Mouse (Mus musculus) forebrain, embryonic 14.5 days (tissue): ENCODE measurements around the gene Vstm5. TPM values are rescaled to one million over a fixed set of nuclear protein-coding genes. Genes with fewer than 3 reads are reported as not detected.

ENCODE experiments used
- ATAC-seq: fragments of 200-750 bp; cut with Nextera tagmentation; 2 replicates; pipeline ENCODE4 v1.8.0; 2017; ENCODE audit warnings: mild to moderate bottlenecking, moderate library complexity
- DNase-seq: peaks from one replicate; pipeline ENCODE4 v3.0.0-alpha.2; 2015; ENCODE audit warnings: low spot score
- H3K27ac ChIP-seq: fragments of 300-500 bp; sonication (generic); 2 replicates; pipeline ENCODE4 v1.5.1; 2014; ENCODE audit warnings: low read depth, mild to moderate bottlenecking, control low read depth, low read length, moderate library complexity
- H3K27me3 ChIP-seq: fragments of 300-500 bp; sonication (generic); replicated peaks from 2 replicates; pipeline ENCODE4 v1.6.1; 2014; ENCODE audit warnings: low read length, control low read depth, mixed read lengths; ENCODE audit not compliant: control insufficient read depth, insufficient read depth
- H3K36me3 ChIP-seq: fragments of 300-500 bp; sonication (generic); 2 replicates; pipeline ENCODE4 v1.6.1; 2014; ENCODE audit warnings: low read length, control low read depth; ENCODE audit not compliant: control insufficient read depth, insufficient read depth
- H3K4me1 ChIP-seq: fragments of 300-500 bp; sonication (generic); 2 replicates; pipeline ENCODE4 v1.6.1; 2014; ENCODE audit warnings: antibody characterized with exemption, low read length, control low read depth; ENCODE audit not compliant: control insufficient read depth, insufficient read depth
- H3K4me2 ChIP-seq: fragments of 300-500 bp; sonication (generic); 2 replicates; pipeline ENCODE4 v1.6.1; 2014; ENCODE audit warnings: mild to moderate bottlenecking, control low read depth, low read length
- H3K4me3 ChIP-seq: fragments of 300-500 bp; sonication (generic); 2 replicates; pipeline ENCODE4 v1.5.1; 2014; ENCODE audit warnings: low read depth, low read length, control low read depth
- H3K9ac ChIP-seq: fragments of 300-500 bp; sonication (generic); 2 replicates; pipeline ENCODE4 v1.6.1; 2014; ENCODE audit warnings: mild to moderate bottlenecking, low read length, control low read depth, moderate library complexity
- H3K9me3 ChIP-seq: fragments of 300-500 bp; sonication (generic); replicated peaks from 2 replicates; pipeline ENCODE4 v1.6.1; 2016; ENCODE audit warnings: low read length, control low read depth, mixed read lengths; ENCODE audit not compliant: control insufficient read depth
- WGBS: fragments of 180-500 bp; shearing (Covaris S2); extraction: QIAGEN DNeasy Blood & Tissue Kit; methylation state at CpG from one replicate; pipeline ENCODE4 v1.1.7; 2014; 5-methylcytosine and 5-hydroxymethylcytosine counted together
- polyA plus RNA-seq: library from polyadenylated mRNA; unstranded; fragments of >200 nt; fragmentation: Nextera tagmentation; extraction: Ambion mirVana; gene quantifications from 2 replicates; pipeline ENCODE4 v1.2.1, GENCODE M21; 2014

Vstm5 gene
- polyA plus RNA-seq, 1 experiment from 2014 or later: 7.3 TPM

DNA sequence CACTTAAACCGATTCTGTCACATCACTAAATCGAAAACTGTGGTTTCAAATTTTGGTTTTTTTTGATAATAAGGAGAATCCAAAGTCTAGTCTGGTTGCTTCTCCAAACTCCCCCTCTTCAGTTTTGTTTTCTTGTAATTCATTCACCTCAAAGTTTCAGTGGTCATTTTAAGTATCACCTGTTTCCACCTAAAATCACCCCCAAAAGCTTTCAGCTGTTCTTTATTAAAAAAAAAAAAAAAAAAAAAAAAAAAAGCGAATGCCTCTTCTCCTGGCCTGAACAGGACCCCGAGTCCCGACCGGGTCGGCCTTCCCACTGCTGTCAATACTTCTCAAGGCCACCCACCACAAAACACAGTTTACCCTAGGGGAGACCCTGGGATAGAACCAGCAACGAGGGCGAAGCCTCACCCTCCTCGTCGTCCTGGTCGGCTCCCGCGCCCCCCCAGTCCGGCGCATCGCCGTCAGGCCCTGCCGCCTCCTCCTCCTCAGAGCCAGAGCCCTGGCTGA, 40.3 kb downstream of the Vstm5 start:
- peak overlapping the region; percentile 88 for H3K4me3 ChIP-seq
- H3K9me3 ChIP-seq: no peaks in the 10 kb centered on the region
- H3K9ac ChIP-seq: peak overlapping the region; percentile 95
- H3K27ac ChIP-seq: peak overlapping the region; percentile 81
- no peaks in the 10 kb centered on the region for H3K27me3 ChIP-seq
- H3K4me2 ChIP-seq: peak overlapping the region; percentile 56
- peaks cover 11% of the 10 kb centered on the region for H3K4me1 ChIP-seq
- ATAC-seq: no peak; the same call in 1 of the 2 replicates
- WGBS: 10% methylated on average over 19 of the region's 19 CpGs
- DNase-seq: no peak
- H3K36me3 ChIP-seq: peaks cover 28% of the 10 kb centered on the region

DNA sequence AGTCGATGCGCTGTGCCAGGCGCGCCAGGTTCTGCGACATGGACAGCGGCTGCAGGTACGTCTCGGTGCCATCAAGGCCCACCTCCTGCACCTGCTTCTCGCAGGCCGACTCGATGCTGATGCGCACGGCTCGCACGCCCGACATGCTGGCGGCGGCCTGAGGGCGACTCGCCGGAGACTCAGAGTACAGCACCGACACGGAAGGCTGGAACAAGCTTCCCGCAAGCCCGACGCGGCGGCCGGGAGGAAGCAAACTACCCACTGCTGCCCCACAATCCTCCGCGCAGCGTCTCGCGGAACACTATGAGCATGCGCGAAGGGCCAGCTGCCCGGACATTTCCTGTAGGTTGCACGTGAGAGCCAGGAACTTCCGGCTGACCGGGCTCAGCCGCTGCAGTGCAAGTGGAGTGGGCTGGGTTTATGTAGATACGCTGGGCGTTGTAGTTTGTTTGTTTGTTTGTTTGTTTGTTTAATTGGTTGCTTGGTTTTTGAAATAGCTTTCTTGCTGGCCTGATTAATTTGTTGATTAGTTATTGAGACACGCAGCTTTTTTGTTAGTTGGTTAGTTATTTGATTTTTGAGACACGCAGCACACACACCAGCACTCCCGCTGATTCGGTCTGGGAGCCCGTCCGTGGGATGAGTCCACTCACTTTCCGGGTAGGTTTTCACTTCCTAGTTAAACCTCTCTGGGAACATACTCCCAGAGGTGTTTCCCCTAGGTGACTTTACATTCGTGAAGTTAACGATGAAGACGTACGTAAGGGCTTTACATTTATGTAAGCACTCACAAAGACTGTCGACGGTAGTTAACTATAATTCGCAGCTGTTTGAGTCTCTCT, 41.0 kb downstream of the Vstm5 start, which contains the start of gene Med17:
Med17 (minus strand) TSS at position 283 of the 842 bp plus-strand sequence.
- peak within 1 kb of the TSS; percentile 89 for H3K4me2 ChIP-seq
- DNase-seq (peak; percentile 98), ATAC-seq (peak; percentile 98)
- H3K9me3 ChIP-seq: no peaks in the 10 kb centered on the region
- peak within 1 kb of the TSS; percentile 81 for H3K27ac ChIP-seq
- 1% methylated on average over 57 of the region's 57 CpGs for WGBS
- H3K4me3 ChIP-seq: peak within 1 kb of the TSS; percentile 88
- peaks cover 21% of the 10 kb centered on the region for H3K36me3 ChIP-seq
- peaks cover 11% of the 10 kb centered on the region for H3K4me1 ChIP-seq
- H3K27me3 ChIP-seq: no peaks in the 10 kb centered on the region
- peak within 1 kb of the TSS; percentile 95 for H3K9ac ChIP-seq

DNA sequence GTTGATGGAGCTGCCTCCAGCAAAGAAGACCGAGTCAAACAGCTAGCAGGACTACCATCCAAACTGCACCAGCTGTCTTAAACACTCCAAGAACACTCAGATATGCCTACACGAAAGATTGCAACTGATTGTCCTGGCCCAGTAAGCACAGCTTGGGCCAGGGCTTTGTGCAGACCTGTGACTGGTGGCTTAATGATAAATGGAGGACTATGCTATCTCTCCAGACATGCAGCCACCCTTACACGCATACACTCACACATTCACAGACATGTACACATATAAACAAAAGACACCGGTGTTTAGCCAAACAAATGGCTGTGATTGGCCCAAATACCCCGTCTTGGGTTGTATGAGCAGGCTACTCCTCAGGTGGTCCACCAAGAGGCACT, 41.6 kb downstream of the Vstm5 start:
- 0 out of 2 replicates have a peak, but pooled peaks have one; percentile 11 for ATAC-seq
- DNase-seq: no peak
- Histone ChIP-seq H3K27ac (peak overlapping the region; percentile 60; the same call in 1 of the 2 replicates), H3K4me1 (peaks cover 11% of the 10 kb centered on the region), H3K4me3 (peak overlapping the region; percentile 88), H3K36me3 (peaks cover 15% of the 10 kb centered on the region), H3K27me3 (no peaks in the 10 kb centered on the region), H3K4me2 (peak overlapping the region; percentile 89), H3K9ac (peak overlapping the region; percentile 95), H3K9me3 (no peaks in the 10 kb centered on the region)
- WGBS: 41% methylated on average over 5 of the region's 5 CpGs

DNA sequence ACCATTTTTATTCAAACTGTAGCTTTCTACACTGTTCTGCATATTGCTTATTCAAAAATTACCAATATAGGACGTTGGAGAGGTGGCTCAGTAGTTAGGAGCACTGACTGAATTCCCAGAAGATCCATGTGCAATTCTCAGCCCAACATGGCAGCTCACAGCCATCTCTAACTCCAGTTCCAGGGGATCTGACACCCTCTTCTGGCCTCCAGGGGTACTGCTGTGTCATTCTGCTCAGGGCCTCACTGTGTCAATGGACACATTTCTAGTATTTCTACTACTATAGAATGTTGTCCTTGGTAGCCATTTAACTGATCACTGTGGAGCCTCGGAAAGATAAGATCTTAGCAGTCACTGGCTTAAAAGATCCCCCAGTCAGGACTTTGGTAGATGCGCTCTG, 46.6 kb downstream of the Vstm5 start:
- Histone ChIP-seq H3K9me3 (no peaks in the 10 kb centered on the region), H3K9ac (no peak overlapping the region), H3K36me3 (peaks cover 9% of the 10 kb centered on the region; the same call in 1 of the 2 replicates), H3K4me3 (no peak overlapping the region), H3K27me3 (no peaks in the 10 kb centered on the region), H3K27ac (no peak overlapping the region), H3K4me1 (peaks cover 8% of the 10 kb centered on the region), H3K4me2 (no peak overlapping the region)
- DNase-seq (no peak), ATAC-seq (no peak)
- 63% methylated on average over 3 of the region's 3 CpGs for WGBS

DNA sequence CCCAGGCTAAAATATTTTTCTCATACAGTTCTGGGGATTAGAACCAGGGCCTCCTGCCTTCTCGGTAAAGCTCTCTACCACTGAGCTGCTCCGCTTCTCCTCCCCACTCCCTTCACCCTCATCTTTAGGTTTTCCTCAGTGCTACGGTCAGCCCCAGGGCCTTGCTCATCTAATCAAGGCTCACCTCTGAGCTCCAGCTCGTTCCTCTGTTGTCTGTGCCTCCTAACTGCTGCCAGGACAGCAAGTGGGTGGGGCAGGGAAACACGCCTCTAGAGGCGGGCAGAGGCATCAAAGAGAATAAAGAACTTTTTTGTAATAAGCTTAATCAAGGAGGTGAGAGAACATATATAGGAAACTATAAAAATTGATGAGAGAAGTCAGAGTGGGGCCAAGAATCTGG, 49.0 kb downstream of the Vstm5 start:
- no peaks in the 10 kb centered on the region for H3K27me3 ChIP-seq
- H3K4me2 ChIP-seq: no peak overlapping the region
- H3K36me3 ChIP-seq: peaks cover 11% of the 10 kb centered on the region; the same call in 1 of the 2 replicates
- no peak for ATAC-seq
- no peaks in the 10 kb centered on the region for H3K4me1 ChIP-seq
- no peaks in the 10 kb centered on the region for H3K9me3 ChIP-seq
- no peak overlapping the region for H3K27ac ChIP-seq
- H3K9ac ChIP-seq: no peak overlapping the region
- H3K4me3 ChIP-seq: no peak overlapping the region
- DNase-seq: no peak
- WGBS: 41% methylated on average over 6 of the region's 6 CpGs

DNA sequence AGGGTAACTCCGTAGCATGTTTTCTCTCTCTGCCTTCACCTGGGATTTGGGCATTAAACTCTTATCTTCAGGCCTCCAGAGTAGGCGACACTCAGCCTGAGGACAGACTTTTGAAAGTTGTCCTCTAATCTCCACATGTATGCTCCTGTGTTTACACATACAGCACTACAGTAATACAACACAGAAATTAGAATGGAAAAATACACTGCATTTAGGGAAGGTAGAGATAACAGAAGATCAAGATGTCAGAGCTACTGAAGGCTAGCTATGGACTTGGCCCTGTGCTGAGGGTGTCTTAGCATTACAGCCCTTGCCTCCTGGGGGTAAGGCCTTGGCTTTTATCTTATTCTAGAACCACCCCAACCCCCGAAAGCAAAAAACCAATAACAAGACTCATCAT, 49.6 kb downstream of the Vstm5 start:
- no peaks in the 10 kb centered on the region for H3K4me1 ChIP-seq
- no peak overlapping the region for H3K4me2 ChIP-seq
- WGBS: 86% methylated on average over 3 of the region's 3 CpGs
- H3K27me3 ChIP-seq: no peaks in the 10 kb centered on the region
- no peaks in the 10 kb centered on the region for H3K9me3 ChIP-seq
- peaks cover 11% of the 10 kb centered on the region; the same call in 1 of the 2 replicates for H3K36me3 ChIP-seq
- no peak overlapping the region for H3K27ac ChIP-seq
- H3K9ac ChIP-seq: no peak overlapping the region
- H3K4me3 ChIP-seq: no peak overlapping the region
- ATAC-seq (no peak), DNase-seq (no peak)

DNA sequence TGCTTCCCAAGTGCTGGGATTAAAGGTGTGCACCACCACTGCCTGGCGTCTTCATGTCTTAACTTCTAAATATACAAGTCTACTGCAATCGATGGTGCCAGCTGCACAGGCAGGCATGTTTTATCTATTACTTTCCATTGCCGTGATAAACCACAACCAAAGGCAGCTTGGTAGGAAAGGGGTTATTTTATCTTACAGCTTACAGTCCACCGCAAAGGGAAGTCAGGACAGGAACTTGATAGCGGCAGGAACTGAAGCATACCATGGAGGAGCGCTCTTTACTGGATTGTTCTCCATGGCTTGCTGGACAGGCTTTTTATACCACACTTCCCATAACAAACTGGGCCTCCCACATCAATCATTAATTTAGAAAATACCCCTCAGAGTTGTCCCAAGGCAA, 50.4 kb downstream of the Vstm5 start:
- H3K27ac ChIP-seq: no peak overlapping the region
- no peaks in the 10 kb centered on the region for H3K27me3 ChIP-seq
- WGBS: 94% methylated on average over 6 of the region's 6 CpGs
- no peak for DNase-seq
- H3K9ac ChIP-seq: no peak overlapping the region
- H3K4me1 ChIP-seq: no peaks in the 10 kb centered on the region
- no peaks in the 10 kb centered on the region for H3K9me3 ChIP-seq
- H3K4me2 ChIP-seq: no peak overlapping the region
- H3K4me3 ChIP-seq: no peak overlapping the region
- H3K36me3 ChIP-seq: peaks cover 11% of the 10 kb centered on the region; the same call in 1 of the 2 replicates
- ATAC-seq: no peak

DNA sequence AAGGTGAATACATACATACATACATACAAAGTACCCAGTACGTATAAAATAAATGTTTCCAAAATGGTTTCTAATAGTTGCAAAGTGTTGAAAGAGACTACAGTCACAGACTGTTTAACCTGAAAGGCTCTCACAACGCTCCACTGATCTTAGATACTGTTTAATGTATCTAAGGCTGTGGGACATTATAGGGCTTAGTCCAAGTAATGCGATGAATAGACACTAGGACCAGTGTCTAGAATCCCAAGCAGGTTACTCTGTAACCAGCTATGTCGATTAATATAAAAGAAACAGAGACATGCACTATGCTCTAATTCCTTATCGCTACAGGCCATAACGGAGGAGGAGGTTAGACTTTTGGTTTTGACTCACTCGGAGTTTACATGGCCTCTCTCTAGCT, 58.3 kb downstream of the Vstm5 start:
- no peak overlapping the region for H3K9ac ChIP-seq
- DNase-seq: no peak
- H3K4me1 ChIP-seq: no peaks in the 10 kb centered on the region
- H3K4me3 ChIP-seq: no peak overlapping the region
- no peaks in the 10 kb centered on the region for H3K36me3 ChIP-seq
- no peak for ATAC-seq
- WGBS: 89% methylated on average over 7 of the region's 7 CpGs
- H3K27me3 ChIP-seq: no peaks in the 10 kb centered on the region
- no peak overlapping the region for H3K4me2 ChIP-seq
- H3K9me3 ChIP-seq: no peaks in the 10 kb centered on the region
- H3K27ac ChIP-seq: no peak overlapping the region

DNA sequence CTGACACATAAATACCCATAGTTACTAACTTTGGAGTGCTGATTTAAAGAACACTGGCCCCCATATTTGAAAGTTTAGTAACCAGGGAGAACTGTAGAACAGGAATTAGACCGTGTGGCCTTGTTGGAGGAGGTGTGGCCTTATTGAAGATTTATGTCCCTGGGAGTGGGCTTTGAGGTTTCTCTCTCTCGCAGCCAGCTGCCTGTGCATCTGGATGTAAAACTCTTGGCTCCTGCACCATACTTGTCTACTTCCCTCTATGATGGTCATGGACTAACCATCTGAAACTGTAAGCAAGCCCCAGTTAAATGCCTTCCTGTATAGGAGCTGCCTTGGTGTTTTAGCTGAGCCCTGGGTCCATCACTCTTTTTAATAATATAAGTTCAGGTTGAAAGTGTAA, 59.6 kb downstream of the Vstm5 start:
- no peak overlapping the region for H3K4me3 ChIP-seq
- H3K4me1 ChIP-seq: no peaks in the 10 kb centered on the region
- no peak overlapping the region for H3K27ac ChIP-seq
- WGBS: 74% methylated on average over 2 of the region's 2 CpGs
- DNase-seq: no peak
- H3K4me2 ChIP-seq: no peak overlapping the region
- H3K27me3 ChIP-seq: no peaks in the 10 kb centered on the region
- ATAC-seq: no peak
- no peak overlapping the region for H3K9ac ChIP-seq
- no peaks in the 10 kb centered on the region for H3K36me3 ChIP-seq
- H3K9me3 ChIP-seq: no peaks in the 10 kb centered on the region
